ENCODE assay signal across 8 mouse cellular contexts in genomic region chr11:70763936-70764808, GRCm38 (mm10). TPM values are rescaled to one million over a fixed set of nuclear protein-coding genes. Genes with fewer than 3 reads are reported as not detected.
DNase-seq lines count a peak whose midpoint lies in the region; ATAC-seq lines count a peak whose summit lies in the region.

TSS of gene Zfp3 (plus strand) at chr11:70764209.

- H3K4me2 ChIP-seq in heart, embryonic 13.5 days: peak within 1 kb of the TSS; percentile 81
- H3K4me2 ChIP-seq in liver, embryonic 12.5 days: peak within 1 kb of the TSS; percentile 90
- H3K4me2 ChIP-seq in stomach, embryonic 14.5 days (replicated peaks; ENCODE audit: low read depth, low read length): peak within 1 kb of the TSS; percentile 77

- H3K9me3 ChIP-seq in heart, embryonic 13.5 days: no peaks in the 10 kb centered on the region
- no peaks in the 10 kb centered on the region for H3K9me3 ChIP-seq in liver, embryonic 12.5 days (replicated peaks)
- no peaks in the 10 kb centered on the region for H3K9me3 ChIP-seq in stomach, embryonic 14.5 days (ENCODE audit: control insufficient read depth, low read depth, low read length)

- peak; percentile 91 for DNase-seq in CD4-positive helper T cell, adult 2 months (ENCODE audit: low read depth, low spot score)
- DNase-seq in brain, embryonic 18.5 days (ENCODE audit: low read depth, low spot score): peak; percentile 37
- DNase-seq in kidney, postnatal 10 days: peak; percentile 88
- peak; percentile 78 to 79 for DNase-seq in natural killer cell, adult 2 months (ENCODE audit: low spot score in 2 of 2)

- peak within 1 kb of the TSS; percentile 90 for H3K9ac ChIP-seq in heart, embryonic 13.5 days
- H3K9ac ChIP-seq in liver, embryonic 12.5 days: peak within 1 kb of the TSS; percentile 80
- peak within 1 kb of the TSS; percentile 80 for H3K9ac ChIP-seq in stomach, embryonic 14.5 days (replicated peaks; ENCODE audit: low read depth, low read length)

- peak within 1 kb of the TSS; percentile 74 for H3K4me3 ChIP-seq in heart, embryonic 13.5 days
- peak within 1 kb of the TSS; percentile 74 for H3K4me3 ChIP-seq in liver, embryonic 12.5 days
- peak within 1 kb of the TSS; percentile 69 for H3K4me3 ChIP-seq in stomach, embryonic 14.5 days (ENCODE audit: low read depth, low read length)

- peaks cover 14% of the 10 kb centered on the region for H3K36me3 ChIP-seq in heart, embryonic 13.5 days
- H3K36me3 ChIP-seq in liver, embryonic 12.5 days: peaks cover 3% of the 10 kb centered on the region; the same call in 1 of the 2 replicates
- H3K36me3 ChIP-seq in stomach, embryonic 14.5 days (ENCODE audit: control insufficient read depth, insufficient read depth, low read length): no peaks in the 10 kb centered on the region

- under 1% methylated on average over 77 of the region's 78 CpGs for WGBS in heart, embryonic 13.5 days
- WGBS in liver, embryonic 12.5 days (ENCODE audit: insufficient replicate concordance): 4% methylated on average over 77 of the region's 78 CpGs
- under 1% methylated on average over 78 of the region's 78 CpGs for WGBS in stomach, embryonic 14.5 days

- 0 out of 2 replicates have a peak, but pooled peaks cover 3% of the 10 kb centered on the region for H3K27me3 ChIP-seq in heart, embryonic 13.5 days (replicated peaks)
- no peaks in the 10 kb centered on the region for H3K27me3 ChIP-seq in liver, embryonic 12.5 days (replicated peaks)
- no peaks in the 10 kb centered on the region for H3K27me3 ChIP-seq in stomach, embryonic 14.5 days (ENCODE audit: control insufficient read depth, insufficient read depth, low read length)

- ATAC-seq in erythroid progenitor cell, adult 5-6 weeks (replicated peaks; ENCODE audit: low FRiP score, poor library complexity, severe bottlenecking): peak; percentile 81
- ATAC-seq in heart, embryonic 13.5 days (ENCODE audit: extremely low read depth, insufficient number of reproducible peaks, low FRiP score, low TSS enrichment): peak; percentile 82
- ATAC-seq in liver, embryonic 12.5 days: peak; percentile 82
- peak; percentile 85 for ATAC-seq in stomach, embryonic 14.5 days (ENCODE audit: insufficient number of reproducible peaks, insufficient read depth, low FRiP score, low read depth)

- peak within 1 kb of the TSS; percentile 86 for H3K27ac ChIP-seq in heart, embryonic 13.5 days (replicated peaks)
- H3K27ac ChIP-seq in liver, embryonic 12.5 days: peak within 1 kb of the TSS; percentile 78
- H3K27ac ChIP-seq in stomach, embryonic 14.5 days (ENCODE audit: low read length): peak within 1 kb of the TSS; percentile 80

- peaks cover 29% of the 10 kb centered on the region for H3K4me1 ChIP-seq in heart, embryonic 13.5 days
- H3K4me1 ChIP-seq in liver, embryonic 12.5 days: peaks cover 27% of the 10 kb centered on the region
- 0 out of 2 replicates have a peak, but pooled peaks cover 4% of the 10 kb centered on the region for H3K4me1 ChIP-seq in stomach, embryonic 14.5 days (ENCODE audit: control insufficient read depth, insufficient read depth, low read length)

RNA-seq across cellular contexts. Expression of gene Zfp3, which starts in this region (rescaled TPM):
- total RNA-seq in erythroid progenitor cell, adult 5-6 weeks (2015; ENCODE audit: low replicate concordance): 1.8 TPM in 1 of 2 replicates, not detected in the other
- total RNA-seq in erythroid progenitor cell, adult 5-6 weeks (2017; ENCODE audit: low replicate concordance): 0.30 and 0.90 TPM in 2 replicates
- 8.3 and 9.5 TPM in 2 replicates for polyA plus RNA-seq in heart, embryonic 13.5 days (2015; fragmentation: Nextera tagmentation; extraction: Ambion mirVana)
- 1.9 and 2.2 TPM in 2 replicates for polyA plus RNA-seq in liver, embryonic 12.5 days (2016; fragmentation: Nextera tagmentation; extraction: Ambion mirVana)
- 4.5 and 7.0 TPM in 2 replicates for polyA plus RNA-seq in stomach, embryonic 14.5 days (2014; fragmentation: Nextera tagmentation; extraction: Ambion mirVana)

Comparison
In these comparisons a context has a peak if more than half of its experiments do, and no peak if none do; other contexts are left out.
1. Peak in every context shown above with its lines: DNase-seq, ATAC-seq, H3K4me3 ChIP-seq and H3K27ac ChIP-seq.
2. DNase-seq: peak in every context shown above with its lines; median percentile 91 in CD4-positive helper T cell, adult 2 months; 88 in kidney, postnatal 10 days; 78 in natural killer cell, adult 2 months; 37 in brain, embryonic 18.5 days.